Mouse (Mus musculus): Measurements from ENCODE around the gene Washc1.
"Not testable (repeated sequence)": the region's sequence is repeated elsewhere in the genome, so short reads cannot be mapped to it uniquely, and the experiment has no call there.

Gene Washc1

GRCm38 (mm10) chr17:66118991-66119390 lies 7.6 kb downstream of the Washc1 start:
- no peak for DNase-seq

- DNase-seq = no peak
These were observed 9.4 kb downstream of the Washc1 start for GRCm38 (mm10) chr17:66120701-66121100.

DNA sequence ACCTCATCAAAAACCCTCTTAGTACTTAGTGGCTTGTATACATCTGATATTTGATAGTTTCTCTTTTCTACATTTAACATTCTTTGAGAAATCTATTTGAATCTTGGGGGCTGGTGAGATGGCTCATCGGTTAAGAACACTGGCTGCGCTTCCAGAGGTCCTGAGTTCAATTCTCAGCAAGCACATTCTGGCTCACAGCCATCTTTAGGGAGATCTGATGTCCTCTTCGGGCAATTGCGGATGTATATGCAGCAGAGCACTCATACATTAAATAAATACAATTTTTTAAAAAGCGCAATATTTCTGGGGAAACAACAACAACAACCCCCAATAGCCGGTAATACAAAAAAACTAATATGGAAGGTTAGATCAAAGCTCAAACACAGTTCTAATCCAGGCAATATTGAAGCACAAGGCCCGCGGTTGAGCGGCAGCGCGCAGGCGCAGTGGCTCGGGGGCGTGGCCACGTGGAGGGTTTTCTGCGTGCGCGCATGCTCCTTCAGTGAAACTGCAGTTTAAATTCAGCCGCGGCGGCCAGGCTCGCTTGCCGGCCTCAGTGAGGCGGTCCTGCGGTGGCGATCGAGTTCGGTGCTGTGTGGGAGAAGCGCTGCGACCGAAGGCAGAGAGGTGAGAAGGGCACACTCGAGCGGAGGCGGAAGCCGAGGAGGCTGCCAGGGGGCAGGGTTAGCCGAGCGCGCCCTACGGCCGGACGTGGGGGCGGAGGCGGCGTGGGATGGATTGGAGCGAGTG lies 11.9 kb downstream of the Washc1 start, which contains the start of gene Ddx11:
Gene Ddx11 (plus strand): TSS at position 455 of the 750 bp plus-strand sequence.
- peak; percentile 87 for DNase-seq

DNA sequence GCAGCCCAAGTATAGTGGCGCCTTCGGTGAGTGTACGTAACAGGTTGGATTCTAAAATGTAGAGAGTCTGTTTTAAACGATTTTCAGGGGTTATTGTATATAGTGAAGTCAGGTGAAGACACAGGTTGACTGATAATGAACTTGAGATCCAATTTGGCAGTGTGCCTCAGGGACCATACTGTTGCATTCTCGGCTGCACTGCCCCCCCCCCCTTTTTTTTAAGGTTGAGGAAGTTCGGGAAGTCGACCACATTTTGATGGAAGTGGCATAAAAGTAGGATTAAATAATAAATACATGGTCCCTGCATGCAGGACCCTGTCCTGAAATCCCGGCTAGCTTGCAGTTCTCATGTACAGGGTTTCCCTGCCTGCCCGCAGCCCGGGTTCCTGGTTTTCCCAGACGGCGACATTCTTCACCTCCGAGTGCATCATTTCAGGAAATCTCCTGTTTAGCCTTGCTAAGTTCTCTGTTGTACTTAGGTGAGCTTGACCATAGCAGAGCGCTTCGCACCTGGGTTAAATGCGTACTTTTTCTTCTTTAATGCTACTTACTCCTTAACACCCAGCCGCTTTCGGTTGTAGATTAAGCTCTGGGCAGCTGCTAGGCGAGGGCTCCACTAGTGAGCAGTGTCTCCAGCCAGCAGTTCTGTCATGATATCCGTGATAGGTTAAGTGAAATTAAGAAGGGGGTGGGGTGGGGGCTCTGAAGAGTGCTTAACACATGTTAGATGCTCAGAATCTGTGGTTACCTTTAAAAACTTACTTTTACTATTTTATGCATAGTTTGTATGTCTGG lies 12.7 kb downstream of the Washc1 start:
- DNase-seq = no peak

DNA sequence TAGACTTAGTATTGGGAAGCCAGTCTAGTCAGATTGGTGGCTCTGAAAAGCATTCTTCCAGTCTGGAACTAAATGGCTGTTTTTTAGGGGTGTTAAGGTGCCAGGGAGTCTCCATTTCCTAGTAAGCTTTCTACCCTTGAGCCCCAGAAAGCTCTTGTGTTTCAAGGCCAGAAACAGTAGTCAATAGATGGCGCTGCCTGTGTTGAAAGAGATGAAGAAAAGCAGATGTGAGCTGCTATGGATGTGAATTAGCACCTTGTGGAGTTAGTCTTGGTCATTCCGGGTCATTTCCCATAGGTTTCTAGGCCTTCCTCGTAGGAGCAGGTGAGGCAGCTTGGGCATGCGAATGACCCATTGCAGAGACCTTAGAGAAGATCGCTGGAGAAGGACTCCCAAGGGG lies 13.9 kb downstream of the Washc1 start:
- DNase-seq = no peak

DNA sequence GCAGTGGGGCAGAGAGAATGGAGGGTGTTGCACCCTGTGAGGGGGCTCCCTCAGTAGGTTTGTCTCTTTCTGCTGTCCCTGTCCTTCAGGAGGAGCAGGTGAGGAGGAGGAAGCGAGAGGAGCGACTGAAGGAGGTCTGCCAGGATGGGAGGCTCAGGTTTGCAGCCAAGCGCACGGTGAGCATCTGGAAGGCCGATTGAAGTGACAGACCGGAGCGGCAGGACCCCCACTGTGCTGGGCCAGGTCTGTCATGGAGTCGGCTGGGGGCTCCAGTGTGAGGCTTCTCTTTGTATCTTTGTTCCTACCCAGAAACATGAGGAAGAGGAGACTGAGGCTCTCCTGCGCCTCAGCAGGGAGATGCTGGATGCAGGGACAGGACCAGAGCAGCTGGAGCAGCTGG lies 19.0 kb downstream of the Washc1 start:
- no peak for DNase-seq

DNA sequence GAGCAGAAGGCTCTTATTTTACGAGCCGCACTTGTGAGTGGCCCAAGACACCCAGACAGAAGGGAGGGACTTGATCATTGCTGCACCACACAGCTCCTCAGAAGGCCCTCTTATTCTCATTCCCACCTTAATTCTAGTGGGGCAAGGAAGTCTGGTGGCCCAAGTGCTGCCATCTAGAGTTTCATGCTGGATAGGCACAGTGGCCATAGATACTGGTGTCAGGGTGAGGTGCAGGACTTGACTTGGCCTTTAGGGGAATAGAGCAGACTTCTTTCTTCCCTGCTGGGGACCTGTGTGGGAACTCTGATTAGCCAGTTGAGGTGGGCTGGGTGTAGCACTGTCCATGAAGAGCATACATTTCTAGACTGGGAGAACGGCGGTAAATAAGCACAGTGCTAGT lies 19.9 kb downstream of the Washc1 start:
- no peak for DNase-seq

DNA sequence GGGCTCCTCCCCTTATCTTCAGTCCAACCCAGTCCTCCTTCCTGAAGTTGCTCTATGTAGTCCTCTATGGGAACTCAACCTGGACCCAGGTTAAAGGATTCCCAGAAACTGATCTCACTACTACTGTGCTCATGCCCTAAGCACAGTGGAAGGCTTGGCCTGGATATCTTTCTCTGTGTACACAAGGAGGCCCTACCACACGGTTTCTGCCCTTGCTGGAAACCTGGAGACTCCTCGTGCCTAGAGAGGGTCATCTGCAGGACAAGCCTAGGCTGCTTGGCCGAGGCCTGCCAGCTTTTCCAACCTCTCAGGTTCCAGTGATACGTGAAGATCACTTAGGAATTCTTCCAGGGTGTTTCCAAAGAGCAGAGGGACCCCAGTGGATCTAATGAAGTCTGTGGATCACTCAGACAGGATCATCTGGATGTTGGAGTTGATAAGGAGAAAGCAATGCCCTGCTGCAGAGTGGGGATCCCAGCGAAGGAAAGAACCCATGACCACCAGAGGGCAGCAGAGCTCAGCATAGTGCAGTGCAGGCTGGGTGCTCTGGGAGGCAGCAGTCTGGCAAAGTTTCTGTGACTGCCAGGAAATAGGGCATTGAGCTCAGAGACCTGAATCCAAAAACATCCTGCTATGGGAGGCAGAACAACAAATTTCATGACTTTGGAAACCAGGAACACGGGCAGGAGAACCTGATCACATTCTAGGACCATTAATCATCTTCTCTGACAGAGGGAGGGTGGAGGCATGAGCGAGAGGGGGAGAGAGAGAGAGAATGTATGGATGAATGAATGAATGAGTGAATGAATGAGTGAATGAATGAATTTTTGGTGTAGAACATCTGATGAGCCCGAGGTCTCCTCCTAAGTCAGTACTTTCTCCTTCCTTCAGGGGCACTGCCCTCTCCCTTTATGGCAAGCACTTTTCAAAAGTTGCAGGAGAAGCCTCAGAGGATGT lies 41.6 kb downstream of the Washc1 start:
- DNase-seq = not testable (repeated sequence)

DNA sequence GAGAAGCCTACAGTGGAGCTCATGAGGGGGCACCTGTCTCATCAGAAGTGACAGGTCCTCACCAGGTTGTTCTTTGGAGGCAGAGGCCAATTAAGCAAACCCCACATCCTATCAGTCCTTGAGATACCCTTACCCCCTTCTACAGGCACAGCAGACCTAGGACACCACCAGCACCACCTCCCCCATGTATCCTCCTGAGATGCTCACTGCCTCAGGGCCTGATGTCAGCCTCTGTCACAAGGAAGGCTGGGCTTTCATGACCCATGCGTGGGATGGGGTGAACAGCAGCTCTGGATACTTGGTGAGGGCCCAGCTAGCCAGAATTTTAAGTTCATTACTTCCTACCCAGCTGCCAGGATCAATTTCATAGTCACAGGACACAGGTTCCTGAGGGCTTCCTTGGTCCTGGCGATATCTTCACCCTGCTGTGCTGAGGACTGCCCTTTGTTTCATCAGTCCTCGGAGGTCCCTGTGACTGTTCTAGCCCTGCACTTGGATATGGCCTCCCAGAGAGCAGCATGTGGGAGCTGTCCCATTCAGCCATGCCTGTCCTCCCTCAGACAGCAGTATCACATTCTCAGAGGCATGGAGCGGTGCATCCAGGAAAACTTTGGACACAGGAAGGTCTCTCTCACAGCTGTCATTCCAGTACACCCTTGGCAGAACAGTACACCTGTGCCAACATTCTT lies 42.5 kb downstream of the Washc1 start:
- not testable (repeated sequence) for DNase-seq

DNA sequence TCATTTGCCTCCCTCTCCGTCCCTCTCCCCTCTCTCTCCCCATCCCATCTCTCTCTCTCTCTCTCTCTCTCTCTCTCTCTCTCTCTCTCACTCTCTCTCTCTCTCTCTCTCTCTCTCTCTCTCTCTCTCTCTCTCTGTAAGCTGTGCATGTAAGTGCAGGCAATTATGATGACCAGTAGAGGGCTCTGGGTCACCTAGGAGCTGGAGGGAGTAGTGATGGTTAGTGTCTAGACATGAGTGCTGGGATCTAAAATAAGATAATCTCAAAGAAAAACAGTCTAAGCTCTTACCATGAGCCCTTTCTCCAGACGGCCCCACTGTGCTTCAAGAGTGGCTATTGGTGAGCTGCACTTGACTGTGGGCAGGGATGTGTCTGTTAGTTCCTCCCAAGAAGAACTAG lies 43.5 kb downstream of the Washc1 start:
- DNase-seq = no peak

DNA sequence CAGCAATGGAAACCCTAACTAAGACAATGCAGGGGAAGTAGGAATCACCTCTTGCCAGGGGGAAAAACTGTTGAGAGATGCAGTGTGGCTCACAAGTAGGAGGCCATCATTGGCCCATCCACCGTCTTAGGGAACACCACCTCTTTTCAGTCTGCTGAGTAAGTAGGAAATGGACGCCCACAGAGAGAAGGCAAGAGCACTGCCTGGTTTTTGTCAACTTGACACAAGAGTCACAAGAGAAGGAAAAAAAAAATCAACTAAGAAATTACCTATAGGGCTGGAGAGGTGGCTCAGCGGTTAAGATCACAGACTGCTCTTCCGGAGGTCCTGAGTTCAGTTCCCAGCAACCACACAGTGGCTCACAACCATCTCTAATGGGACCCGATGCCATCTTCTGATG lies 46.9 kb downstream of the Washc1 start:
- no peak for DNase-seq

GRCm38 (mm10) chr17:66167141-66167540 lies 55.8 kb downstream of the Washc1 start:
- DNase-seq = not testable (repeated sequence)
